Mouse (Mus musculus) hindbrain, embryonic 16.5 days (tissue): Measurements from ENCODE around the gene Tmem117. TPM values are rescaled to one million over a fixed set of nuclear protein-coding genes. Genes with fewer than 3 reads are reported as not detected.

ENCODE experiments used
- ATAC-seq: fragments of 200-750 bp; cut with Nextera tagmentation; 2 replicates; pipeline ENCODE4 v1.8.0; 2017; ENCODE audit warnings: moderate TSS enrichment, moderate library complexity
- H3K27ac ChIP-seq: fragments of 300-500 bp; sonication (generic); 2 replicates; pipeline ENCODE4 v1.5.1; 2014; ENCODE audit warnings: low read depth, mild to moderate bottlenecking, control low read depth, low read length, moderate library complexity
- H3K27me3 ChIP-seq: fragments of 300-500 bp; sonication (generic); replicated peaks from 2 replicates; pipeline ENCODE4 v1.6.1; 2014; ENCODE audit warnings: low read length; ENCODE audit not compliant: control insufficient read depth, insufficient read depth
- H3K36me3 ChIP-seq: fragments of 300-500 bp; sonication (generic); 2 replicates; pipeline ENCODE4 v1.6.1; 2014; ENCODE audit warnings: mild to moderate bottlenecking, low read length, moderate library complexity, mixed read lengths; ENCODE audit not compliant: control insufficient read depth, insufficient read depth
- H3K4me1 ChIP-seq: fragments of 300-500 bp; sonication (generic); 2 replicates; pipeline ENCODE4 v1.6.1; 2014; ENCODE audit warnings: low read depth, low read length; ENCODE audit not compliant: control insufficient read depth, insufficient read depth
- H3K4me2 ChIP-seq: fragments of 300-500 bp; sonication (generic); 2 replicates; pipeline ENCODE4 v1.6.1; 2014; ENCODE audit warnings: mild to moderate bottlenecking, low read length, control low read depth, moderate library complexity
- H3K4me3 ChIP-seq: fragments of 300-500 bp; sonication (generic); 2 replicates; pipeline ENCODE4 v1.5.1; 2014; ENCODE audit warnings: mild to moderate bottlenecking, low read length, control low read depth, moderate library complexity
- H3K9ac ChIP-seq: fragments of 300-500 bp; sonication (generic); 2 replicates; pipeline ENCODE4 v1.6.1; 2014; ENCODE audit warnings: low read depth, mild to moderate bottlenecking, control low read depth, low read length, moderate library complexity
- H3K9me3 ChIP-seq: fragments of 300-500 bp; sonication (generic); 2 replicates; pipeline ENCODE4 v1.6.1; 2014; ENCODE audit warnings: mild to moderate bottlenecking, low read length, moderate library complexity; ENCODE audit not compliant: control insufficient read depth
- WGBS: fragments of 180-500 bp; shearing (Covaris S2); extraction: QIAGEN DNeasy Blood & Tissue Kit; methylation state at CpG from one replicate; pipeline ENCODE4 v1.1.7; 2014; 5-methylcytosine and 5-hydroxymethylcytosine counted together
- polyA plus RNA-seq: library from polyadenylated mRNA; unstranded; fragments of >200 nt; fragmentation: Nextera tagmentation; extraction: Ambion mirVana; gene quantifications from 2 replicates; pipeline ENCODE4 v1.2.1, GENCODE M21; 2015

Tmem117 gene
- polyA plus RNA-seq, 1 experiment from 2014 or later: 13.9 TPM

DNA sequence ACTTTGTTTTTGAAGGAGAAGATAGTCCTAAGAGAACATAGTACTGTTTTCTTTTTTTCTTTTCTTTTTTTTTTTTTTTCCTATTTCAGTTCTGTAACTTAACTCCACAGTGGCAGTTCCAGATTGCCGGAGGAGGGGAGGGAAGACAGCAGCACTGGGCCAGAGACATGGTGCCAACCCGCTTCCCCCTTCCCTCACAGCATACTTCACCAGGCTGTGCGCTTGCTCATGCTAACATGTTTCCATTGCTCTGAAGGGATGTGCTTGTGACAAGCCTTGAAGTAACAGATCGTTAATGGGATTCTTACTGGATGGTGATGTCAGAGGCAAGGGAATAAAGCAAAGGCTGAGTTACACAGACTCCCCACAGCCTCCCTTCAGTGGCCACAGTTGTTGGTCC is 256.0 kb downstream of the Tmem117 start:
- WGBS: 76% methylated on average over 4 of the region's 4 CpGs

DNA sequence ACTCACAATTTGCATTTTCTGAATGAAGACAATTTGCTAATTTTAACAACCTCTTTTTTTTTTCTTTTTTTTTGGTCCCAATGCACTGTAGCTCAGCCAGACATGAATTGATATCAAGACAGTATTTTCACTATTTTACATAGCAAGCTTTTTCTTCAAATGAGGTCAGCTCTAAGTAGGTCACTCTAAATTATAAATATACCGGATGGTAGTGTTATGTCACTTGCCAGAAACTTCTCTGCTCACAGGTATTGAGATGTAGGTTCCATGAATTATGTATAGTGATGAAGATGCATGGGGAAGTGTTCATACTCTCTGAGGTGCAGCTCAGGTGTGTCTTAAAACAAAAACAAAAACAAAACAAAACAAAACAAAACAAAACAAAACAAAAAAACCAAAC is 264.2 kb downstream of the Tmem117 start:
- no peak overlapping the region for H3K4me3 ChIP-seq
- no peak overlapping the region for H3K9ac ChIP-seq
- H3K36me3 ChIP-seq: no peaks in the 10 kb centered on the region
- no peak overlapping the region for H3K4me2 ChIP-seq
- ATAC-seq: no peak
- H3K27me3 ChIP-seq: no peaks in the 10 kb centered on the region
- no peak overlapping the region for H3K27ac ChIP-seq
- no peaks in the 10 kb centered on the region for H3K9me3 ChIP-seq
- H3K4me1 ChIP-seq: no peaks in the 10 kb centered on the region; the same call in 1 of the 2 replicates
- 68% methylated on average over 1 of the region's 1 CpGs for WGBS

More for the DNA sequence above, 256.0 kb downstream of the Tmem117 start:
- H3K36me3 ChIP-seq: no peaks in the 10 kb centered on the region
- no peak for ATAC-seq
- no peak overlapping the region for H3K9ac ChIP-seq
- no peaks in the 10 kb centered on the region for H3K4me1 ChIP-seq
- H3K27ac ChIP-seq: no peak overlapping the region
- no peaks in the 10 kb centered on the region for H3K9me3 ChIP-seq
- H3K27me3 ChIP-seq: no peaks in the 10 kb centered on the region
- no peak overlapping the region for H3K4me2 ChIP-seq
- no peak overlapping the region for H3K4me3 ChIP-seq

DNA sequence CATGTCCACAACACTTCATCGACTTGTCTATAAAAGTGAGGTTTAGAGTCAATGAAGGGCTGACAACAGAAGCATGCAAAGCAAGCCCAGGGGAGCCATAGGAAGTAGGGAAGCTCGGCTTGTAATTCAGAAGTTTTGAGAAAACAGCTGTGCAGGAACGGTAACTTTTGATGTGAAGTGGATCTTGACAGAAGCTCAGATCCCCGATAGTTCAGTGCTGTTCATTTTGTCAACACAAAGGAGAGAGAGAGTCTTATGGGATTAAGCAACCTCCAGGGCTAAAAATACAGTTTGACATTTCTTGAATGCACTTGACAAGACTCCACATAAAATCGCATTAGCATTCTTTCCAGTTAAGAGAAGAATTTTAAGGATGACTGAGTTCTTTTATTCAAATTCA is 265.1 kb downstream of the Tmem117 start:
- no peaks in the 10 kb centered on the region for H3K36me3 ChIP-seq
- H3K9ac ChIP-seq: no peak overlapping the region
- 49% methylated on average over 5 of the region's 5 CpGs for WGBS
- H3K27me3 ChIP-seq: no peaks in the 10 kb centered on the region
- H3K9me3 ChIP-seq: no peaks in the 10 kb centered on the region
- H3K4me1 ChIP-seq: no peaks in the 10 kb centered on the region; the same call in 1 of the 2 replicates
- no peak for ATAC-seq
- H3K27ac ChIP-seq: no peak overlapping the region
- H3K4me3 ChIP-seq: no peak overlapping the region
- no peak overlapping the region for H3K4me2 ChIP-seq

DNA sequence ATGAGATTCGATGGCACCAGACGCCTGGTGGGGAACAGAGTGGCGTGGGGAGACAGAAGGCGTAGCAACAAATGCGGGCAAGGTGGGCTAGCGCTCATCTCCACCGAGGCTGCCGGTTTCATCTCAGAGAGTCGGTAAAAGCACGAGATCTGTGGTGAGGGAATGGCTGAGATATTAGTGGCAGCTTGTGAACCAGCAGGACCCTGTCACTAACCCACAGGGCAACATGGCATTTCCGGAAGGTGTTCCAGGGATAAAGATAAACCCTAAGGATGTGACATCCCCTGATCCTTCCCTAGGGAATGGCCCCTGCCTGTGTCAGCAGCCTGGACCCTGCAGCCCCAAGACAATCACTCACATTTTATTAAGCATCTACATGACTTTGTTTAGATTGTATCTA is 266.6 kb downstream of the Tmem117 start:
- H3K4me2 ChIP-seq: no peak overlapping the region
- no peak overlapping the region for H3K27ac ChIP-seq
- H3K9me3 ChIP-seq: no peaks in the 10 kb centered on the region
- H3K9ac ChIP-seq: no peak overlapping the region
- no peak for ATAC-seq
- no peak overlapping the region for H3K4me3 ChIP-seq
- 88% methylated on average over 11 of the region's 11 CpGs for WGBS
- H3K4me1 ChIP-seq: no peaks in the 10 kb centered on the region; the same call in 1 of the 2 replicates
- H3K27me3 ChIP-seq: no peaks in the 10 kb centered on the region
- no peaks in the 10 kb centered on the region for H3K36me3 ChIP-seq

DNA sequence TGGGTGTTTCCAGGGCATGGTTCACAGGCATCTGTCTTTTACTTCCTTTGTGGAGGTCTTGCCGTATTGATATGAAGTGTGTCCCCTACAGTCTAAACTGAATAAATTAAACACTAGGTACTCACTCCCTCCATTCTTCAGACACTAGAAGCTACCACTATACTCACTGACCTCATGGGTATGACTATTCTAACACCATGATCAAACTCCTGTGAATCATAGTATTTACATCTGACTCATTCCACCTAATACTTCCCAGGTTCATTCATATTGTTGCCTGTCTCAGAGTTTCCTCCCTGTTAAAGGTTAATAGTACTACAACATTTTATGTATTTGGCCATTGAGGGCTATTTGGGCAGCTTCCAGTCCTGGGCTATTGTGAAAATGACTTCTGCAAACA is 274.2 kb downstream of the Tmem117 start:
- Histone ChIP-seq H3K4me1 (peaks cover 3% of the 10 kb centered on the region), H3K9me3 (no peaks in the 10 kb centered on the region), H3K9ac (no peak overlapping the region), H3K4me2 (no peak overlapping the region), H3K4me3 (no peak overlapping the region), H3K27me3 (no peaks in the 10 kb centered on the region), H3K27ac (no peak overlapping the region), H3K36me3 (no peaks in the 10 kb centered on the region)
- ATAC-seq: no peak
- WGBS: 96% methylated on average over 1 of the region's 1 CpGs

DNA sequence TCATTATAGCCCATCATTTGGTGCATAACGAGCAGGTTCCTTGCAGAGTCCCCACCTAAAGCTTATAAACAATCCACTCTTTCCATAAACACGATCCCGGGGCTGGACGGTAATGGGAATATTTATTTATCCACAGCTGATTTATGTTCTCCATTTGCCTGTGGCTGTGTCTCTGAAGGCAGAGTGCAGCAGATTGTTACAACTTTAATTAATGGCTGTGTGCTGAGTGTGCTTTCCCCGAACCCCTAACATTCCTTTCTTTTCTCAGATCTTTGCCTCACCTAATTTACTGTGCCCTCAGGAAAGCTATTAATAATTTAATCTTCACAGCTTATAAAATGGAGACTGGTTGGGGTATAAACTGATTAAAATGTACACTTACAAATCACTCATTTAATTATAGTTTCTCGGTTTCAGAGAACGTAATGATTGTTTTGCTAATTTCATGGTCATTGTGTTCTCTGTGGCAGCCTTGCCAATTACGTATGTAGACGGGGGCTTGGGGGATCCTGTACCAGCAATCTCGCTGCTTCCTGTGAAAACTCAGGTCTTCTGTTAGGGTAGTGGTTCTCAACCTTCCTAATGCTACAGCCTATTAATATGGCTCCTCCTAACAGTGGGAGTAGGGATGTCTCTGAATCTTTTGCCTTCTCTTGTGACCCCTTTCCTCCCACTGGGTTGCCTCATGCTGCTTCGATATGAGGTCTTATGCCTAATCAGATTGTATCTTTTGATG is 275.8 kb downstream of the Tmem117 start:
- H3K9ac ChIP-seq: no peak overlapping the region

DNA sequence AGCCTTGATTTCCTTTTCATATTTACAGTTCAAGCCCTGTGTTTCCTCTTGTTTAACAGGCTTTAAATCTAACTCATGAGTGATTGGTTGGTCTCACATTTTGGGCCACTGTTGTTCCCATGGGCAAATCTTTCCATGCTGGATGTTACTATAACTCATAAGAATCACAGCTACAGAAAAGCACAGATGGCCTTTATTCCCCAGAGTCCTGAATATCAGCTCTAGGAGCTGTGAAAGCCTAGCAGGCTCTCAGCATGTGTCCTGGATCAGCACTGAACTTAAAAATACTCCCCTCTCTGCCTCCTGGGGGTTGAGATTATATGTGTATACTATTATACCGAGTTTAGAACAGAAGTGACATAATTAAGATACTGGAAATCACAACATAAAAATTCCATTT is 292.6 kb downstream of the Tmem117 start:
- no peak overlapping the region for H3K9ac ChIP-seq
- H3K27me3 ChIP-seq: no peaks in the 10 kb centered on the region
- no peaks in the 10 kb centered on the region for H3K9me3 ChIP-seq
- H3K27ac ChIP-seq: no peak overlapping the region
- no peak overlapping the region for H3K4me2 ChIP-seq
- no peak for ATAC-seq
- H3K4me3 ChIP-seq: no peak overlapping the region
- H3K36me3 ChIP-seq: no peaks in the 10 kb centered on the region
- WGBS: 17% methylated on average over 1 of the region's 1 CpGs
- H3K4me1 ChIP-seq: no peaks in the 10 kb centered on the region

More for the DNA sequence above, 275.8 kb downstream of the Tmem117 start:
- Histone ChIP-seq H3K4me3 (no peak overlapping the region), H3K4me1 (peaks cover 3% of the 10 kb centered on the region), H3K36me3 (no peaks in the 10 kb centered on the region), H3K4me2 (no peak overlapping the region), H3K9me3 (no peaks in the 10 kb centered on the region), H3K27ac (no peak overlapping the region), H3K27me3 (no peaks in the 10 kb centered on the region)
- 39% methylated on average over 11 of the region's 11 CpGs for WGBS
- peak; percentile 37; the same call in 1 of the 2 replicates for ATAC-seq

DNA sequence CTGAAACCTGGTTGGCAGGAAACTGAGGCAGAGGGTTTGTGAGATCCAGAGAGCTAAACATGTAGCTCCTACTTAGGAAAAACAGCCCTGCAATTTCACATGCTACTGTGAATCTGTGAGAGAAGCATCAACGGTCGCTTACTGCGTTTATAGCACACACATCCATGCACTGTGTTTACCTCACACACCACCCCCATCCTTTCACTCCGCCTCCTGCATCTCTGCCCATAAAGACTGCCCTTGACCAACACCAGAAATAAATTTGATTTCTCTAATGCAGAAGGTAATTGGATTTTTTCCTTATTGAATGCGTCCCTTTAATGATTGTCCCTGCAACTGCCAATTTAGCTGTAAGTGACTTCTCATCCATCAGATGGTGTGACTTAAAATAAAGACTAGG is 299.0 kb downstream of the Tmem117 start:
- Histone ChIP-seq H3K4me3 (no peak overlapping the region), H3K4me2 (no peak overlapping the region), H3K9ac (no peak overlapping the region), H3K4me1 (no peaks in the 10 kb centered on the region), H3K36me3 (no peaks in the 10 kb centered on the region), H3K27ac (no peak overlapping the region), H3K9me3 (no peaks in the 10 kb centered on the region), H3K27me3 (no peaks in the 10 kb centered on the region; the same call in 1 of the 2 replicates)
- no peak for ATAC-seq
- 46% methylated on average over 5 of the region's 5 CpGs for WGBS

DNA sequence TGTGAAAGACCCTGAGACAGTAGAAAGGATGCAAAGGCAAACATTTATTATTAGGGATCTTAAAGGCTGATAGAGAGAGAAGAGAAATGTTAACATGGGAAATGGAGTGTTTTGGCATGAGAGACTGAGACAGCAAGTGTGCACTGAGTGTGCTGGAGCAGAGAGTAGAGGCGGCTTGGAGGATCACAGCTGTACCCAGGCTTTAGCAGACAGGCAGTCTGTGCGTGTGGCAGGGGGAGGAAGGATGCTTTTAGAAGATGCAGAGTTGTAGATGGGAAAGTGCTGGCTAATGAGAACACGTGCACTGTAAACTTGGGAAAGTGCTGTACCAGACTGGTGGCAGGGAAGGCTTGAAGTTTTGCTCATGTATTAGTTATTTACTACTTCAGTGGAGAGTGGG is 301.7 kb downstream of the Tmem117 start:
- no peaks in the 10 kb centered on the region for H3K36me3 ChIP-seq
- H3K4me3 ChIP-seq: no peak overlapping the region
- no peak for ATAC-seq
- H3K9me3 ChIP-seq: no peaks in the 10 kb centered on the region
- 34% methylated on average over 3 of the region's 3 CpGs for WGBS
- H3K9ac ChIP-seq: no peak overlapping the region
- H3K27me3 ChIP-seq: no peaks in the 10 kb centered on the region; the same call in 1 of the 2 replicates
- no peak overlapping the region for H3K27ac ChIP-seq
- H3K4me1 ChIP-seq: no peaks in the 10 kb centered on the region
- H3K4me2 ChIP-seq: no peak overlapping the region
